Mouse (Mus musculus): ENCODE results near the gene Wipf1.

Wipf1 gene

DNA sequence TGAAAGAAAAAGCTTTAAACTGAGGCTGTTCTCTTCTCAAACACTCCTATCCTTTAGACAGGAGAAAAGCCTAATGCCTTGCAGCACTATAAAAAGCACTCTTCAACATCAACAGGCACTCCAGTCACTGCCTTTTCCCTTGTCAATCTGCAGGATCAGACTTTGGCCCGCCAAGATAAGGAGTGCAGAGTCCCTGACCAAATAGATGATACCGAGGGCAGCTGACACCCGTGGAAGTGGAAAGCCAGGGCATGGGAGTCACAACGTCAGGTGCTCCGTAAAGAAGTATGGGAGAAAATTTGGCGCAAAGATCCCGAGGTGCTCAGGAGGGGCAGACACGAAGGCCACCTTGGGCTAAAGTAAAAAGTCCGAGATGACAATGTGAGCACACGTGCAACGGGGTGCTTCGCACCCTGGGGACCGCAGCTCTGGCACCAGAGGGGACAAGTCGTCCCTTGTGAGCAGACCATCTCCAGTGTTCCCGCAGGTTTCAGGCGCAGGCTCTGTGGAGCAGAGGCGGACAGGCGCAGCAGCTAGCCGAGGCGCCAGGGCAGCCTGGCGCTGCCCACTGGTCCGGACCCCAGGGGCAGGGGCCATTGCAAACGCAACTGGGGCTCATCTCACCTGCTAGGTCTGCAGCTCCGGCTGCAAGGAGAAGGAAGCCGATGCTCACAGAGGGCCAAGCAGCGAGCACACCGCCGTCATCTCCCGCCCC is 143.7 kb downstream of the Wipf1 start:
- DNase-seq (ENCODE audit: low spot score): no peak

- DNase-seq (ENCODE audit: low spot score): no peak
These were observed 144.4 kb downstream of the Wipf1 start for GRCm38 (mm10) chr2:73385172-73385571.

GRCm38 (mm10) chr2:73380298-73380975 is 149.1 kb downstream of the Wipf1 start:
- DNase-seq (ENCODE audit: low spot score): no peak

- no peak for DNase-seq (ENCODE audit: low spot score)
These were observed 149.9 kb downstream of the Wipf1 start for GRCm38 (mm10) chr2:73379656-73380055.

Data from testis, postnatal 10 days (tissue).